Mouse (Mus musculus): ENCODE results near the gene Flii. TPM values are rescaled to one million over a fixed set of nuclear protein-coding genes. Genes with fewer than 3 reads are reported as not detected.

Flii gene
- polyA plus RNA-seq (2012; rRNA removed; ENCODE audit: low replicate concordance) = 190 and 281 TPM in 2 replicates

GRCm38 (mm10) chr11:60726601-60727391 lies at the start of gene Flii:
Gene Flii (minus strand): TSS chr11:60727263.

GRCm38 (mm10) chr11:60728260-60728761 lies 1.2 kb upstream of the Flii start, which contains the start of gene Mief2:
Gene Mief2 (plus strand): TSS chr11:60728398.

GRCm38 (mm10) chr11:60699524-60700075 lies 27.5 kb downstream of the Flii start, which contains the start of gene Llgl1:
Gene Llgl1 (plus strand): TSS chr11:60699723.

Other genes with a start within 250 kb of the Flii start
- 30.1 and 33.6 TPM in 2 replicates for gene Alkbh5, start 190.9 kb downstream of the Flii start, polyA plus RNA-seq (2012; rRNA removed; ENCODE audit: low replicate concordance)
- 65.4 and 75.2 TPM in 2 replicates for gene Llgl1, start 27.5 kb downstream of the Flii start, polyA plus RNA-seq (2012; rRNA removed; ENCODE audit: low replicate concordance)
- 27.3 and 38.2 TPM in 2 replicates for gene Mief2, start 1.1 kb upstream of the Flii start, polyA plus RNA-seq (2012; rRNA removed; ENCODE audit: low replicate concordance)
- 7.6 and 7.7 TPM in 2 replicates for gene Top3a, start 50.1 kb upstream of the Flii start, polyA plus RNA-seq (2012; rRNA removed; ENCODE audit: low replicate concordance)
- 11.6 and 19.0 TPM in 2 replicates for gene Smcr8, start 50.3 kb upstream of the Flii start, polyA plus RNA-seq (2012; rRNA removed; ENCODE audit: low replicate concordance)
- 11.6 and 18.9 TPM in 2 replicates for gene Shmt1, start 84.5 kb upstream of the Flii start, polyA plus RNA-seq (2012; rRNA removed; ENCODE audit: low replicate concordance)
- 27.1 and 57.3 TPM in 2 replicates for gene Dhrs7b, start 103.4 kb upstream of the Flii start, polyA plus RNA-seq (2012; rRNA removed; ENCODE audit: low replicate concordance)
- gene Tmem11, start 152.0 kb upstream of the Flii start, polyA plus RNA-seq (2012; rRNA removed; ENCODE audit: low replicate concordance) = 70.6 and 81.1 TPM in 2 replicates
- 48.7 and 62.6 TPM in 2 replicates for gene Natd1, start 187.5 kb upstream of the Flii start, polyA plus RNA-seq (2012; rRNA removed; ENCODE audit: low replicate concordance)
- 27.7 and 69.8 TPM in 2 replicates for gene Map2k3, start 204.8 kb upstream of the Flii start, polyA plus RNA-seq (2012; rRNA removed; ENCODE audit: low replicate concordance)